Mouse (Mus musculus) kidney, postnatal 14 days (tissue): ENCODE measurements around the gene Fermt2.

Source experiments
- DNase-seq: peaks from one replicate; pipeline ENCODE4 v3.0.0; 2022; ENCODE audit warnings: mixed read lengths

Fermt2 gene

DNA sequence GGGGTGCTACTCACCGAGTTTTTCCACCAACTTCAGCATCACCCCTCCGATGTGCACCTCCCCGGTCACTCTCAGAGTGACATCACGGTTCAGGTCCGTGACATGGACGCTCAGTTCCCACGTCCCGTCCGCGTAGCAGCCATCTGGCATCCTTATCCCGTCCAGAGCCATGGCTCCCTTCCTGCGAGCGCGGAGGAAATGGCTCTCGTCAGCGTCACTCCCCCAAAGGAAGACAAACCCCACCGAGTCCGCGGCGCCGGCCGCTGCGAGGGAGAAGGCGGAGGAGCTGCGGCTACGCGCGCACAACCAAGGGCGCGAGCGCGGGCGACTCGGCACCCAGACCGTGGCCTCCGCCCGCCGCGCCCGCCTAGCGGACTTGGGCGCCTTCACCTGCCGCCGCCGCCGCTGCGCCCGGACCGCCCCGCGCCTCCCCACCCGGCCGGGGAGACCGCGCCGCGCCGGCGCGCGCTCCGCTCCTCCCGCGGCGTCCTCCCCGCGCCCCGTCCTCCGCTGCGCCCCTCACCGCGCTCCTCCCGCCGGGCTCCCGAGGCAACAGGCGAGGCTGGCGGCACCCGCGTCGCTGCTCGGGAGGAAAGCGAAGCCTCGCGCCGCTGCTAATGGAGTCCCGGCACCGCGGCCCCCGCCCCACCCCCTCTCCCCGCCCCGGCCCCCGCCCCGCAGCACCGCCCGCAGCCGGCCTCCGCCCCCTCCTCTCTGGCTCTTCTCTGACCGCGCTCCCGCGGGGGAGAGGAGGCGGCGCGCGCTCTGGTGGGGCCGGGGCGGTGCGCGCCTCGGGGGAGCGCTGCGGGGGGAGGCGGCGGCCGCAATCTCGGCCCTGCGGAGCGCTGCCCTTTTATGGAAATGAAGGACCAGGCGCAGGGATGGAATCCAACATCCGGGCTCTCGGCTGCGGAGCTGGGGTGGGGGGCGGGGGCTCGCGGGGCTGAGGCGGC is at the start of gene Fermt2:
Gene Fermt2 (minus strand): TSS at position 708 of the 953 bp plus-strand sequence.
- DNase-seq: peak; percentile 95

DNA sequence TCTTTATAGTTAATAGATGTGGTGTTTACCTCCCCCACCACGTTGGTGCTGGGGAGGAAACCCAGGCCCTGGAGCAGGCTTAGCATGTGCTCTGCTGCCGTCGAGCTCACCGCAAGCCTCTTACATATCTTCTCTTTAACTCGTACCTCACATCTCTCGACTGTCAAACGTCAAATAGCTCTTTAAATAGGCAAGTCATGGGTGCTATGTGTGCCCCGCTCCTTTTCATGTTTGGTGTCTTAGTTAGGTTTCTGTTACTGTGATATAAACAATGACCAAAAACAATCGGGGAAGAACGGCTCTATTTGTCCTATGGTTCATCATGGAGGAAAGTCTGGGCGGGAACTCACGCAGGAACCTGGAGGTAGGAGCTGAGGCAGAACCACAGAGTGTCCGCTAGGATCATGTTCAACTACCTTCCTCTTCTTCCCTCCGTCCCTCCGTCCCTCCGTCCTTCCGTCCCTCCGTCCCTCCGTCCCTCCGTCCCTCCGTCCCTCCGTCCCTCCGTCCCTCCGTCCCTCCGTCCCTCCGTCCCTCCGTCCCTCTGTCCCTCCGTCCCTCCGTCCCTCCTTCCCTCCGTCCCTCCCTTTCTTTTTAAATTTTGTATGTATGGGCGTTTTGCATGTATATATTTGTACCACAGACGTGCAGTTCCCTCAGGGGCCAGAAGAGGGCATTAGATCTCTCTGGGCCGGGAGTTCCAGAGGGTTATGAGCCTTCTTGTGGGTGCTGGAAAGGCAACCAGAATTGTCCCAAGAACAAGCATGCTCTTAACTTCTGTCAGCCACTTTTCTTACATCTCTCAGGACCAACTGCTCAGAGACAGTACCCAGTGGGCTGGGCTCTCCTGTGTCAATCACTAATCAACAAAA is 36.4 kb upstream of the Fermt2 start:
- DNase-seq: peak; percentile 69

GRCm38 (mm10) chr14:45565216-45566065 is 35.5 kb upstream of the Fermt2 start:
- DNase-seq: peak; percentile 51

GRCm38 (mm10) chr14:45563577-45563976 is 33.7 kb upstream of the Fermt2 start:
- peak; percentile 17 for DNase-seq

DNA sequence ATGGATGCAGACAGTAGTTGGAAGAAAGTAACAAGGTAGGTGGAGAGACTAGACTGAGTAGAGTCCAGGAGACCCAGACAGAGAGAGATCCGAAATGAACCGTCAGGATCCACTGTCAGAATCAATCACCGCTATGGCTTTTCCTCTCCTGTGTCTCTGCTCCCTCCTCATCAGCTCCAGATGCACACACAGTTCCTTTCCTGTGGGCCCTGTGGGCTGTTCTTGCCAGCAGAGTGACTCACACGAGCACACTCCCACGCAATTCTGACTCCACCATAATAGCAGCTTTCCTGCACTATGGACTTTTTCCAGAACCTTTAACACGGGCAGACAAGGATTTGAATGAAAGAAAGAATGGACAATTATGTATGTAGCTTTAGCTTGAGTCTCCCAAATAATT is 31.8 kb upstream of the Fermt2 start:
- DNase-seq: no peak

DNA sequence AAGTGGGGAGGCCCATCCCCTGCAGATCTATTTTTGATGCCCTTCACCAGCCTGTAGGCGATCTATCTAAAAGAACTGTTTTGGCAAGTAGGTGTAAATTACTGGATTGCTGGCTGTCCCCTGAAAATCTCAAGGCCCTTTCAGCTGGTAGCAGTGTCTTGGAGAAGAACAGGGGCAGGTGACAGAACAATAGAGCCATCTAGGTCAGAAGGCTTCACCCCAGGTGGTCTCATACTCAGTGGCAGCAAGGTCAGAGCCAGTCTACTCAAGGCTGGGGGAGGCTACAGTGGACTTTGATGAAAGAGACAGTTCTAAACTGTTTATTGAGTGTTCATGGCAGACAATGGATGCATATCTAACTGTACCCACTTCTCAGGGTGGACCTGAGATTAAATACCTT is 29.1 kb upstream of the Fermt2 start:
- no peak for DNase-seq

- DNase-seq: no peak
These were observed 24.4 kb upstream of the Fermt2 start for GRCm38 (mm10) chr14:45554336-45554735.

- peak; percentile 53 for DNase-seq
These were observed 23.9 kb upstream of the Fermt2 start for GRCm38 (mm10) chr14:45553854-45554253.

DNA sequence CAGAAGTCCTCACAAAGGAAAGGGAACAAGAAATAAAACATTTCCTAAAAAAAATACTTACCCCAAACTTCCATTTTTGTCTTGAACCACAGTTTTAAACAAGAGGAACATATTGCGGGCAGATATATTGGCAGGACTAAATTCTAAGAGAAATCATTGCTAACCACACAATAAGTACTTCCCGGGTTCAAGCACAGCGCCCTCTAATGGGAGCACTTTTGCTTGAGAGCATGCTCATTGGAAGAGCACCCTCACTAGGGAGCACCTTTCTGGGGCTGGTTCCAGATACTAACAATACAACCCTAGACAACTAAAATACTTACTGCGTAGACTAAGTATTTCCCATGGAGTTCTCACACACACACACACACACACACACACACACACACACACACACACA is 22.5 kb upstream of the Fermt2 start:
- DNase-seq: no peak

- no peak for DNase-seq
These were observed 21.3 kb upstream of the Fermt2 start for GRCm38 (mm10) chr14:45551121-45551768.

- peak; percentile 75 for DNase-seq
These were observed 20.2 kb upstream of the Fermt2 start for GRCm38 (mm10) chr14:45550010-45550647.

DNA sequence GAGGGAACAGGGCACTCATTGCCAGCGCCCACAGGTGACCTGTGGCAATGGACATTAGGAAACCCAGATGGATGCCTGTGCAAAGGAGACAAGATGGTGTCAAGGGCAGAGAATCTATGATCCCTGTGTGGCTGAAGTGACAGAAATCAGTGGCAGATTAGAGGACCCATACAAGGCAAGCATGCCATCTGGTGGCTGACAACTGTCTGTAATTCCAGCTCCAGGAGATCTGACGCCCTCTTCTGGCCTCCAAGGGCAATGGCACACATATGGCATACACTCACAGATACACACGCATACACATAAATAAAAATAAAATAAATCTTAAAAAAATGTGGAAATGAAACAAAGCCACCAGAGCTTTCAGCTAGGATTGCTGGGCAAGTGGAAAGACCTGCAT is 18.2 kb upstream of the Fermt2 start:
- DNase-seq: no peak

GRCm38 (mm10) chr14:45544905-45545304 is 15.0 kb upstream of the Fermt2 start:
- no peak for DNase-seq

GRCm38 (mm10) chr14:45544026-45544425 is 14.1 kb upstream of the Fermt2 start:
- no peak for DNase-seq

GRCm38 (mm10) chr14:45539659-45540468 is 9.9 kb upstream of the Fermt2 start:
- DNase-seq: peak; percentile 87

DNA sequence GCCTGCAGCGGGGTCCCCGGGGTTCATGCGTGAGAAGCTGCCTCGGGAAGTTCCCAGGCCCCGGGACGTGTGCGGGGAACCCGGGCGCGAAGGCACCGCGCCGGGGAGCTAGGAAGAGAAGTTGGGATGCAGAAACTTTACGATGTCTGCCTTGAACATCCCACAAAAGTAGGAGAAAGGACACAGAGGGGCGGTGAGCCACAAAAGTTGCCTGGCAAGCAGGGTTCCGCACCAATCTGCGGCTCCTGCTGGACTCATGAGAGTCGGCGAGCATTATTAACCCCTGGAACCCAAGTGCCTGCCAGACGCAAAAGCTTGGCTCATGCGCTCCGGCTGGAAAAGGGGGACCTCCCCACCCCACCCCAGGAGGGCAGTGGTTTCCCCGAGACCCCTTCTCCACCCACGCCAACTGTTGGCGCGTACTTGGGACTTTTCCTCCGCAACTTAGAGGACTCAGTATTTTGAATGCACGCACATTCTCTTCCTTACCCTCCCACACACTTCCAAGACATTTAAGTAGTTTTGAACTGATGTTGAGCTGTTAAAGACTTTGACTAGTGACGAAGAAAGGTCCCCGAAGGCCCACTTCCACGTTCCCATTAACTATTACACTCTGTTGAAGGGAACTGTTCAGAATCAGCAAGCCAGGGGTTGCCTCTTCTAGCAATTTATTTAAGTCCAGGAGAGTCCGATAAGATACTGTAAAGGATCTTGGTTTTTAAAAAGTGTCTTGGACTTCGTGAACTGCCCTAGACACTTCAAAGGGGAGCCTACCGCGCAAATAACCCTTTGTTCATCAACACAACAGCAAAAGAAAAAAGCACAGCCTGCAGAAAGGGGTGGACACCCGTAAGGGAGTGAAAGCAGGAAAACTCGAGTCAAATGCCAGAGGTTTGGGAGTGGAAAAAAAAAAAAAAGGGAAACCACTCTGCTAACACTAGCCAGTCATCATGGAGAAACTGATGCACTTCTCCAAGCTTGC is 737 bp upstream of the Fermt2 start:
- no peak for DNase-seq

DNA sequence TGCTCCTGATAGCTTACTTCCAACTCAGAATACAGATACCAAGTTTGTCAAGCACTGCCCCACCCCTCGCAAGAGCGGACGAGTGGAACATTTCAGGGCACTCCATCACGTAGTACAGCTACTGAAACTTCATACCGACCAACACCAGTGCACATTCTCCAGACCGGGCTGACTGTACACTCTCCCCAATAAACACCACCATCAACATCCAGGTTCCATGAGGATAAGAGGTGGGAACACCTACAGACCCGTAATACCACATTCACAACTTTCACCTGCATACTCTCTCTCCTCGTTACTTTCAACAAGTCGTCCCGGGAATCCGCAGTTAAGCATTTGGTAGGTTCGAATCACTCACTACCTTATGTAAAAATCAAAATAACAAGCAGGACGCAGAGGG is 1.1 kb downstream of the Fermt2 start:
- DNase-seq: peak; percentile 48

- DNase-seq: no peak
These were observed 14.1 kb downstream of the Fermt2 start for GRCm38 (mm10) chr14:45515771-45516170.

DNA sequence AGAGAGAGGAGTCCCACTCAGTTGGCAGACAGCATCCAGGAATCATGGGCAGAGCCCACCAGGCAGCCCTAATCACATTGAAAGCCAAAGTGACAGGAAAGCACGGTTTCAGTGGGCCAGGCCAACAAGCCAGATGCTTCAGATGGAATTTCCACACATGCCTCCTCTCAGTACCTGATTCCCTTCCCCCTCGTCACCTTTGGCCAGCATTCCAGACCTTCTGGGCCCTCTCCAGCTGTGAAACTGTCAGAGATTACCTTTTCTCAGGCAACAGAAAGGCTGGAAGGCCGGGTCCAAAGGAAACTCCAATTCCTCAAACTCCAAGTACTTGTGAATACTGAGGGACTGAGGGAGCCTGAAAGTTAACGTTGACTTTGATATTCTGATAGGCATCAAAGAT is 19.1 kb downstream of the Fermt2 start:
- peak; percentile 78 for DNase-seq
